Mouse (Mus musculus) ES-Bruce4 (cell line): ENCODE measurements around the gene Pitpnm1. TPM values are rescaled to one million over a fixed set of nuclear protein-coding genes. Genes with fewer than 3 reads are reported as not detected.

Experiments used
- H3K27ac ChIP-seq: 2 replicates; pipeline ENCODE4 v1.5.1; 2012; ENCODE audit warnings: low read length, inconsistent platforms; ENCODE audit not compliant: insufficient read depth
- H3K27me3 ChIP-seq: 2 replicates; pipeline ENCODE4 v1.6.1; 2012; ENCODE audit warnings: mild to moderate bottlenecking, low read length, inconsistent platforms; ENCODE audit not compliant: control insufficient read depth, poor library complexity, insufficient read depth, severe bottlenecking
- H3K36me3 ChIP-seq: 2 replicates; pipeline ENCODE4 v1.6.1; 2012; ENCODE audit warnings: inconsistent platforms, mild to moderate bottlenecking, low read length, moderate library complexity; ENCODE audit not compliant: control insufficient read depth, poor library complexity, insufficient read depth, severe bottlenecking
- H3K4me1 ChIP-seq: one replicate; pipeline ENCODE4 v1.8.1; 2011; ENCODE audit warnings: low read length; ENCODE audit not compliant: control insufficient read depth, insufficient read depth
- H3K4me3 ChIP-seq: 2 replicates; pipeline ENCODE4 v1.5.1; 2011; ENCODE audit warnings: low read depth, mild to moderate bottlenecking, low read length
- H3K9ac ChIP-seq: 2 replicates; pipeline ENCODE4 v1.6.1; 2012; ENCODE audit warnings: low read depth, mild to moderate bottlenecking, inconsistent platforms; ENCODE audit not compliant: poor library complexity, severe bottlenecking
- H3K9me3 ChIP-seq: replicated peaks from 2 replicates; pipeline ENCODE4 v1.6.1; 2012; ENCODE audit warnings: mild to moderate bottlenecking, low read length, inconsistent platforms; ENCODE audit not compliant: control insufficient read depth, poor library complexity, insufficient read depth, severe bottlenecking
- CTCF ChIP-seq: IDR thresholded peaks from one replicate; pipeline ENCODE4 v1.8.1; 2011; ENCODE audit warnings: low read depth, low read length
- EP300 ChIP-seq: IDR thresholded peaks from 2 replicates; pipeline ENCODE4 v1.6.1; 2011; ENCODE audit warnings: low read depth, low read length; ENCODE audit not compliant: insufficient read depth
- POLR2A ChIP-seq: IDR thresholded peaks from one replicate; pipeline ENCODE4 v1.8.1; 2011; ENCODE audit warnings: low read length; ENCODE audit not compliant: insufficient read depth
- polyA plus RNA-seq: library from polyadenylated mRNA; stranded (reverse); fragments of >200 nt; gene quantifications from 2 replicates; pipeline ENCODE4 v1.2.4, GENCODE M21; 2011; ENCODE audit warnings: low read depth; ENCODE audit not compliant: missing spikeins, insufficient read depth, insufficient read length

Pitpnm1 gene
- polyA plus RNA-seq, 1 experiment, result 11.2 TPM

GRCm38 (mm10) chr19:4089128-4089527 lies 10.7 kb upstream of the Pitpnm1 start:
- TF ChIP-seq POLR2A (no peak), EP300 (no peak), CTCF (no peak)
- H3K27me3 ChIP-seq, result no peaks in the 10 kb centered on the region

DNA sequence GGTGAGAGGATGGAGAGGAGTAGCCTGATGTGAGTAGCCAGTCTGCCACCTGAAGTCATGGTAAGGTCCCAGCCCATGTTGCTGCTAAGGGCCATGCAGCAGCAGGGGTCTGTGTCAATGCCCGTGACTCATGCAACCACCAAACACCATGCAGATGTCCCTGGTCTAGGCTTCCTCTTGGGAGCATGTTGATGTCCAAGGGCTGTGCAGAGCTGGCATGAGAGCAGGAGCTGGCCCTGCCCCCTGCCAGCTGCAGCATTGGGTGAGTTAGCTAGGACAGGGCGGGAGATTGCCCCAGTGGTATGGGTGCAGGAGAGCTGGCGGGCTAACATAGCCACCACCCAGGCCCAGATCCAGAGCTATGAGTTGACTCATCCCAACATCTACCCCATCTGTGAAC lies 9.4 kb upstream of the Pitpnm1 start:
- Histone ChIP-seq H3K4me3 (no peak overlapping the region), H3K27me3 (no peaks in the 10 kb centered on the region), H3K36me3 (no peaks in the 10 kb centered on the region), H3K4me1 (no peaks in the 10 kb centered on the region), H3K9ac (no peak overlapping the region), H3K27ac (no peak overlapping the region), H3K9me3 (no peaks in the 10 kb centered on the region)
- TF ChIP-seq EP300, result no peak
- no peak for TF ChIP-seq CTCF
- TF ChIP-seq POLR2A, result no peak

More at GRCm38 (mm10) chr19:4089128-4089527, 10.7 kb upstream of the Pitpnm1 start:
- Histone ChIP-seq H3K4me3 (no peak overlapping the region), H3K27ac (no peak overlapping the region), H3K9me3 (no peaks in the 10 kb centered on the region), H3K9ac (no peak overlapping the region), H3K4me1 (no peaks in the 10 kb centered on the region), H3K36me3 (no peaks in the 10 kb centered on the region)

DNA sequence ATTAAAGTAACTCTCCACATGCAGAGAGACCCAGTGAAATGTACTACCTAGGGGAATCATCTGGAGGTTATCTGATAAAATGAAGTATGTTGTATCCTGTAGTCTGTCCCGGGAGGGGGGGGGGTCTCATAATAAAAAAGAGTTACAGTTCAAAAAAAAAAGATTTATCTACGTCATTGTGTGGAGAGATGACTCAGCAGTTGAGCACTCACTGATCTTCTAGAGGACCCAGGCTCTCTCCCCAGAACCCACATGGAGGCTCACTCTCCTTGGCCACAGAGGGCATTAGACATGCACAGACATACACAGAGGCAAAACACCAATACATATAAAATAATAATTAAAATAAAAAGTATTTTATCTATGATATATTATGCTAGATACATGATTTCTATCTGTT lies 8.4 kb upstream of the Pitpnm1 start:
- Histone ChIP-seq H3K9me3 (no peaks in the 10 kb centered on the region), H3K4me3 (no peak overlapping the region), H3K27me3 (no peaks in the 10 kb centered on the region), H3K36me3 (no peaks in the 10 kb centered on the region), H3K4me1 (no peaks in the 10 kb centered on the region), H3K9ac (no peak overlapping the region), H3K27ac (no peak overlapping the region)
- TF ChIP-seq EP300, result no peak
- no peak for TF ChIP-seq POLR2A
- no peak for TF ChIP-seq CTCF

DNA sequence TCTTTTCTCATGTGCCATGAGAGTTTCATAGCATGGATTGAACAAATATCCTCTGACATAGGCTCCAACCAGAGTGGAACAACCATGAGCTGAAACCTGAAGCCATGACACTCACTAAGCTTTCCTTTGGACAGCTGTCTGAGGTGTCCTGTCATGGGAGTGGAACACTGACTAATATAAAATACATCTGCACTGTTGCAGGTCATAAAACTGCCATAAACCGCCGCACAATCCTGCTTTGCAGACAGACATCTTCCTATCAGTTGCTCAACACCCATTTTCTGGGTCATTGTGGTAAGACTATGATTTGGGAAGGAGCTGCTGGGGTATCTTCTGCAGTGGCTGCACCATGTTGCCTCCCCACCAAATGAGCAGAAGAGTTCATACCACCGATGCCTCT lies 7.0 kb upstream of the Pitpnm1 start:
- H3K9ac ChIP-seq, result no peak overlapping the region
- no peaks in the 10 kb centered on the region for H3K27me3 ChIP-seq
- no peak overlapping the region for H3K4me3 ChIP-seq
- no peaks in the 10 kb centered on the region for H3K4me1 ChIP-seq
- TF ChIP-seq CTCF (no peak), EP300 (no peak), POLR2A (no peak)
- H3K9me3 ChIP-seq, result no peaks in the 10 kb centered on the region
- H3K27ac ChIP-seq, result no peak overlapping the region
- no peaks in the 10 kb centered on the region for H3K36me3 ChIP-seq

DNA sequence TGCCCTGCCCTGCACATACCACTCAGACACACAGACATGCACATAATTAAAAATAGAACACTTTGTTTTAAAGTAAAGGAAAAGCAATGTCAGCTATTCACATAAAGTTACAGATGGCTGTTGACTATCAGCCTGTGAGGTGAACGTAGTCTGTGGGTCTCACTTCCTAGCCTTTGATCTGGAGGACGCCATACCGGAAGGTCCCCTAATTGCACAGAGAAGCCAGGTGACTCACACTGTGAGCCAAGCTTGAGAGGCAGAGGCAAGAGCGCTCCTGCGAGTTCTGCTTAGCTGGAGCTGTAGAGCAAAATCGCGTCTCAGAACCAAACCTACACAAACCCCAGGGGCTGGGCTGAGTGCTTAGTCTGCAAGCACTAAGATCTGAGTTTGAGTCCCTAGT lies 6.0 kb upstream of the Pitpnm1 start:
- Histone ChIP-seq H3K9me3 (no peaks in the 10 kb centered on the region), H3K36me3 (no peaks in the 10 kb centered on the region), H3K27me3 (no peaks in the 10 kb centered on the region), H3K27ac (no peak overlapping the region), H3K4me1 (peaks cover 2% of the 10 kb centered on the region), H3K9ac (no peak overlapping the region), H3K4me3 (no peak overlapping the region)
- TF ChIP-seq CTCF (no peak), EP300 (no peak), POLR2A (no peak)

DNA sequence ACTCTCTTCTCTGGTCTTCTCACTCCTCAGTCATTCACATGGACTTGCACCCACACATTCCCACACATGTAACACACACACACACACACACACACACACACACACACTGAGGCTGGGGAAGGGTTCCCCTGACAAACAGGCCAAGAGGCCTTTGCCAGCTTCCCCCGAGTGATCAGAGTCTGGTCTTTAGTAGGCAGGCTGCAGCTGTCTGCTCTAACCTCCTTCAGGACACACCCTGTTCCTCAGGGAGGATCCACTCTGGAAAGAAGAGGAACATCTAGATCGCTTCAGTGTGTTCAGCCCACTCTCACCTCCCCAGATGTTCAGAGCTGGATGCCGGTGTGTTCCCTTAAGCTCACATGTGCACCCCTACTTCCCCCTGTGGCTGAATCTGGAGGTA lies 5.5 kb upstream of the Pitpnm1 start:
- H3K9me3 ChIP-seq, result no peaks in the 10 kb centered on the region

More for the DNA sequence above, 5.5 kb upstream of the Pitpnm1 start:
- no peak overlapping the region for H3K27ac ChIP-seq
- no peak overlapping the region for H3K9ac ChIP-seq
- peaks cover 2% of the 10 kb centered on the region for H3K4me1 ChIP-seq
- H3K36me3 ChIP-seq, result no peaks in the 10 kb centered on the region
- TF ChIP-seq POLR2A (no peak), EP300 (no peak), CTCF (no peak)
- H3K4me3 ChIP-seq, result no peak overlapping the region
- no peaks in the 10 kb centered on the region for H3K27me3 ChIP-seq
